Mouse (Mus musculus) heart, postnatal 0 days (tissue): ENCODE measurements around the gene Gm10181.
"Not testable (repeated sequence)": the region's sequence is repeated elsewhere in the genome, so short reads cannot be mapped to it uniquely, and the experiment has no call there.

Experiments used
- CTCF ChIP-seq: IDR thresholded peaks from 2 replicates; pipeline ENCODE4 v1.5.1; 2016; ENCODE audit warnings: antibody characterized with exemption, control low read depth, low read depth
- EP300 ChIP-seq: IDR thresholded peaks from 2 replicates; pipeline ENCODE4 v1.6.1; 2016; ENCODE audit warnings: antibody characterized with exemption, low read depth

- not testable (repeated sequence) for TF ChIP-seq CTCF, EP300
Measured at GRCm38 (mm10) chr9:25123590-25123989, 34.4 kb downstream of the Gm10181 start.
